Mouse (Mus musculus) intestine, embryonic 14.5 days (tissue): Measurements from ENCODE around the gene Srpk1. TPM values are rescaled to one million over a fixed set of nuclear protein-coding genes. Genes with fewer than 3 reads are reported as not detected.
A peak's percentile ranks its signal among the peaks of the same experiment; 100 is the strongest.

Experiments used
- ATAC-seq: fragments of 200-750 bp; cut with Nextera tagmentation; replicated peaks from 2 replicates; pipeline ENCODE4 v1.8.0; 2017; ENCODE audit warnings: low read depth, moderate number of reproducible peaks, moderate TSS enrichment, moderate library complexity; ENCODE audit not compliant: low FRiP score, low TSS enrichment
- DNase-seq: peaks from one replicate; pipeline ENCODE4 v3.0.0-alpha.2; 2018; ENCODE audit warnings: low spot score
- H3K27ac ChIP-seq: fragments of 300-500 bp; sonication (generic); 2 replicates; pipeline ENCODE4 v1.5.1; 2014; ENCODE audit warnings: low read depth, mild to moderate bottlenecking, control low read depth
- H3K27me3 ChIP-seq: fragments of 300-500 bp; sonication (generic); replicated peaks from 2 replicates; pipeline ENCODE4 v1.6.1; 2014; ENCODE audit warnings: low read length, control low read depth; ENCODE audit not compliant: control insufficient read depth, insufficient read depth
- H3K36me3 ChIP-seq: fragments of 300-500 bp; sonication (generic); 2 replicates; pipeline ENCODE4 v1.6.1; 2014; ENCODE audit warnings: low read length, control low read depth; ENCODE audit not compliant: control insufficient read depth, insufficient read depth
- H3K4me1 ChIP-seq: fragments of 300-500 bp; sonication (generic); replicated peaks from 2 replicates; pipeline ENCODE4 v1.6.1; 2014; ENCODE audit warnings: low read length, control low read depth, mixed read lengths; ENCODE audit not compliant: control insufficient read depth, insufficient read depth
- H3K4me2 ChIP-seq: fragments of 300-500 bp; sonication (generic); 2 replicates; pipeline ENCODE4 v1.6.1; 2014; ENCODE audit warnings: low read length
- H3K4me3 ChIP-seq: fragments of 300-500 bp; sonication (generic); 2 replicates; pipeline ENCODE4 v1.5.1; 2014; ENCODE audit warnings: low read depth, low read length, control low read depth, mixed read lengths
- H3K9ac ChIP-seq: fragments of 300-500 bp; sonication (generic); 2 replicates; pipeline ENCODE4 v1.6.1; 2014; ENCODE audit warnings: mild to moderate bottlenecking, low read length
- H3K9me3 ChIP-seq: fragments of 300-500 bp; sonication (generic); 2 replicates; pipeline ENCODE4 v1.6.1; 2016; ENCODE audit warnings: low read length, control low read depth; ENCODE audit not compliant: control insufficient read depth
- WGBS: fragments of 180-500 bp; shearing (Covaris S2); extraction: QIAGEN DNeasy Blood & Tissue Kit; methylation state at CpG from one replicate; pipeline ENCODE4 v1.1.7; 2014; 5-methylcytosine and 5-hydroxymethylcytosine counted together
- polyA plus RNA-seq: library from polyadenylated mRNA; unstranded; fragments of >200 nt; fragmentation: Nextera tagmentation; extraction: Ambion mirVana; gene quantifications from 2 replicates; pipeline ENCODE4 v1.2.1, GENCODE M21; 2014

Gene Srpk1
- polyA plus RNA-seq, result 124 and 126 TPM in 2 replicates

GRCm38 (mm10) chr17:28622300-28622759, at the start of gene Srpk1:
TSS of gene Srpk1 (minus strand) at chr17:28622709.
- Histone ChIP-seq H3K36me3 (peaks cover 13% of the 10 kb centered on the region), H3K4me3 (peak within 1 kb of the TSS; percentile 99), H3K4me2 (peak within 1 kb of the TSS; percentile 96), H3K27ac (peak within 1 kb of the TSS; percentile 90), H3K9ac (peak within 1 kb of the TSS; percentile 96), H3K9me3 (no peaks in the 10 kb centered on the region), H3K27me3 (no peaks in the 10 kb centered on the region), H3K4me1 (peaks cover 12% of the 10 kb centered on the region)
- under 1% methylated on average over 30 of the region's 53 CpGs for WGBS
- peak; percentile 88 for DNase-seq
- peak; percentile 94 for ATAC-seq

DNA sequence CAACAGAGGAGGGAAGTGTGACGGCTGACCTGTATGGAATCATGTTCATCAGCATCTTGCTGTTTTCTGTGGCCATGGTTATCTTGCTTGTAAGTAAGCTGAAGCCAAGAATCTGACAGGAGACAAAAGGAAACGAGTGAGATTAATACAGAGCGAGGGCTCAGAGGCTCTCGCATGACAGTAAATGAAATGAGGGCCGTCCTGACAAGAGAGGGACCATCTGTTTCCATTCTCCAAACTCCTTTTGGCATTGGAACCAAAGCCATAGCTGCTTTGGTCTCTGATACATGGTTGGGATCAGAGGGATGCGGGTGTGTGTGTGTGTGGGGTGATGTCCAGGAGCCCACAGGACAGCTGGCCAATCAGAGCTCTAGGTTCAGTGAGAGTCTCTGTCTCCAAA, 37.1 kb upstream of the Srpk1 start:
- Histone ChIP-seq H3K4me1 (0 out of 2 replicates have a peak, but pooled peaks cover 3% of the 10 kb centered on the region), H3K9ac (no peak overlapping the region), H3K27me3 (no peaks in the 10 kb centered on the region), H3K4me3 (no peak overlapping the region), H3K27ac (no peak overlapping the region), H3K9me3 (no peaks in the 10 kb centered on the region), H3K4me2 (no peak overlapping the region), H3K36me3 (no peaks in the 10 kb centered on the region)
- no peak for ATAC-seq
- 68% methylated on average over 6 of the region's 6 CpGs for WGBS
- no peak for DNase-seq

GRCm38 (mm10) chr17:28657936-28658335, 35.4 kb upstream of the Srpk1 start:
- H3K4me1 ChIP-seq, result 0 out of 2 replicates have a peak, but pooled peaks cover 3% of the 10 kb centered on the region
- ATAC-seq (no peak), DNase-seq (no peak)
- 47% methylated on average over 4 of the region's 4 CpGs for WGBS
- no peak overlapping the region for H3K4me3 ChIP-seq
- no peaks in the 10 kb centered on the region for H3K27me3 ChIP-seq
- H3K27ac ChIP-seq, result no peak overlapping the region
- no peaks in the 10 kb centered on the region for H3K9me3 ChIP-seq
- H3K36me3 ChIP-seq, result no peaks in the 10 kb centered on the region
- no peak overlapping the region for H3K4me2 ChIP-seq
- no peak overlapping the region for H3K9ac ChIP-seq

GRCm38 (mm10) chr17:28650268-28650667, 27.8 kb upstream of the Srpk1 start:
- WGBS, result 83% methylated on average over 3 of the region's 3 CpGs
- Histone ChIP-seq H3K36me3 (no peaks in the 10 kb centered on the region), H3K4me2 (no peak overlapping the region), H3K4me3 (no peak overlapping the region), H3K27me3 (no peaks in the 10 kb centered on the region), H3K9me3 (no peaks in the 10 kb centered on the region), H3K4me1 (no peaks in the 10 kb centered on the region), H3K27ac (no peak overlapping the region), H3K9ac (no peak overlapping the region)
- DNase-seq (no peak), ATAC-seq (no peak)

DNA sequence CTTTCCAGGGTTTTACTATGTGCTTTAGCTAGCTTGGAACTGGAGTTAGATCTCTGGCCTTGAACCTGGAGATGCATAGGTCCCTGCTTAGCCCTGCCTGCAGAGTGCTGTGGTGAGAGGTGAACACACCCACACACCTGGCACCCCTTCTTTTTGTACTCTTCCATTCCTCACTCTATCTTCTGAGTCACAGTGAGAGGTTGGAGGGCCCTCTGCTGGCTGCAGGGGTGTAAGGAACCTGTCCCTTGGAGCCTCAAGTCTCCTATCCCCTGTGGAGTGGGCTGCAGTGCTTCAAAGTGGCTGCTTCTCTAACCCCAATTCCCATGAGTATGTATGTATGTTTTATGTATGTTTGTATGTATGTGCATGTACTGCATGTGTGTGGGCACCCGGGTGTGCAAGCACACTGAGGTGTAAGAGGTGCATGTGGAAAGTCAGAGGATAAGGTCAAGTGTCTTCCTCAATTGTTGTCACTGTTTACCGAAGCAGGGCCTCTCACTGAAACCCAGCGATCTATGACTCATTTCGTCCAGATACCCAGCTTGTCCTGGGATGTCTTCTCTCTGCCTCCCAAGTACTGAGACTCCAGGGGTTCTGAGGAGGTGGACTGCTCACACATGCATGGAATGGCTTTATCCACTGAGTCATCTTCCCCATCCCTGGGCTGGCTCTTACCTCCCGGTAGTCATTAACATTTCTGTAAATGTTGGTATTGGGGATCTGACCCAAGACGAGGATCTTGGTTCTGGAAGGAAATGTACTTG, 26.3 kb upstream of the Srpk1 start:
- no peak for ATAC-seq
- 45% methylated on average over 6 of the region's 6 CpGs for WGBS

GRCm38 (mm10) chr17:28646221-28646620, 23.7 kb upstream of the Srpk1 start:
- no peak overlapping the region for H3K4me3 ChIP-seq
- H3K9ac ChIP-seq, result no peak overlapping the region
- whole genome bisulfite sequencing, result 64% methylated on average over 3 of the region's 3 CpGs
- H3K4me1 ChIP-seq, result no peaks in the 10 kb centered on the region
- no peaks in the 10 kb centered on the region for H3K9me3 ChIP-seq
- ATAC-seq (no peak), DNase-seq (no peak)
- H3K27me3 ChIP-seq, result no peaks in the 10 kb centered on the region
- H3K36me3 ChIP-seq, result no peaks in the 10 kb centered on the region
- H3K27ac ChIP-seq, result no peak overlapping the region
- no peak overlapping the region for H3K4me2 ChIP-seq

More for the DNA sequence above, 26.3 kb upstream of the Srpk1 start:
- H3K4me2 ChIP-seq, result no peak overlapping the region
- no peaks in the 10 kb centered on the region for H3K9me3 ChIP-seq
- no peaks in the 10 kb centered on the region for H3K36me3 ChIP-seq
- H3K9ac ChIP-seq, result no peak overlapping the region
- DNase-seq, result no peak
- no peaks in the 10 kb centered on the region for H3K4me1 ChIP-seq
- H3K27ac ChIP-seq, result no peak overlapping the region
- no peak overlapping the region for H3K4me3 ChIP-seq
- H3K27me3 ChIP-seq, result no peaks in the 10 kb centered on the region

GRCm38 (mm10) chr17:28644112-28644511, 21.6 kb upstream of the Srpk1 start:
- Histone ChIP-seq H3K4me2 (no peak overlapping the region), H3K27me3 (no peaks in the 10 kb centered on the region), H3K9me3 (no peaks in the 10 kb centered on the region), H3K36me3 (no peaks in the 10 kb centered on the region), H3K4me3 (no peak overlapping the region), H3K27ac (no peak overlapping the region), H3K9ac (no peak overlapping the region), H3K4me1 (no peaks in the 10 kb centered on the region)
- no peak for ATAC-seq
- WGBS, result 44% methylated on average over 4 of the region's 4 CpGs
- DNase-seq, result no peak

DNA sequence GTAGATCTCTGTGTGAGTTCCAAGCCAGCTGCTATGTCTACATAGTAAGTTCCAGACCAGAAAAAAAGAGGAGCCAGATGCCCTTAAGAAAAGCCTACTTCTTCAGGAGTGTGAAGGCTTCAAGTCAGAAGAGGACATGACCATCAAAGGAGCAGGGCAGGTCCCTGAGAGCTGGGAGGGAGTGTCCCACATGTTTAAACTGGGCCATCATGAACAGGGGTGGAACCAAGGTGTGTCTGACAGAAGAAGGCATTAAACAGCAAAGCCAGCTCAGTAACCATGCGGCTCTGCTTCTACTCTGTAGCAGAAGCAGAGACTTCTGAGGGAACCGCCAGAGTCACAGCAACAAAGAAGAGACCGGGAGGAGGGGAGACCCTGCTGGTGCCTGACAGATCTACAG, 21.2 kb upstream of the Srpk1 start:
- 24% methylated on average over 3 of the region's 3 CpGs for WGBS
- H3K9me3 ChIP-seq, result no peaks in the 10 kb centered on the region
- no peak overlapping the region for H3K4me2 ChIP-seq
- no peak for DNase-seq
- ATAC-seq, result no peak
- H3K36me3 ChIP-seq, result no peaks in the 10 kb centered on the region
- no peak overlapping the region for H3K4me3 ChIP-seq
- H3K27ac ChIP-seq, result no peak overlapping the region
- no peaks in the 10 kb centered on the region for H3K4me1 ChIP-seq
- H3K9ac ChIP-seq, result no peak overlapping the region
- no peaks in the 10 kb centered on the region for H3K27me3 ChIP-seq

- Histone ChIP-seq H3K4me3 (no peak overlapping the region), H3K36me3 (no peaks in the 10 kb centered on the region), H3K9me3 (no peaks in the 10 kb centered on the region), H3K9ac (no peak overlapping the region), H3K27me3 (no peaks in the 10 kb centered on the region), H3K4me2 (no peak overlapping the region), H3K27ac (no peak overlapping the region), H3K4me1 (no peaks in the 10 kb centered on the region)
- WGBS, result 84% methylated on average over 3 of the region's 3 CpGs
- ATAC-seq (no peak), DNase-seq (no peak)
Measured at GRCm38 (mm10) chr17:28640113-28640512, 17.6 kb upstream of the Srpk1 start.
